Mouse (Mus musculus) megakaryocyte-erythroid progenitor cell, adult 5-6 weeks (primary cell): ENCODE results near the gene Ubash3b. TPM values are rescaled to one million over a fixed set of nuclear protein-coding genes. Genes with fewer than 3 reads are reported as not detected.
A peak's percentile ranks its signal among the peaks of the same experiment; 100 is the strongest.

Experiments used
- ATAC-seq: replicated peaks from 2 replicates; pipeline ENCODE4 v1.8.0; 2016; ENCODE audit warnings: mild to moderate bottlenecking, inconsistent platforms; ENCODE audit not compliant: severe bottlenecking, poor library complexity, low FRiP score, low TSS enrichment
- total RNA-seq, 2 experiments: library from RNA; stranded (forward) in 1 of 2; stranded (reverse) in 1 of 2; fragments of 200-1000, 215-1000 nt in 1 of 2; fragments of >200 nt in 1 of 2; fragmentation: Nextera tagmentation in 1 of 2; gene quantifications; 2 replicates each; pipeline ENCODE4 v1.2.3; 2014 to 2017

Ubash3b gene
- total RNA-seq, 2 experiments from 2014 or later, result 4.0 to 5.6 TPM

GRCm38 (mm10) chr9:41072786-41073185, 88.7 kb downstream of the Ubash3b start:
- peak; percentile 42 for ATAC-seq

GRCm38 (mm10) chr9:41071906-41072511, 89.5 kb downstream of the Ubash3b start:
- ATAC-seq, result no peak

GRCm38 (mm10) chr9:41070761-41071181, 90.7 kb downstream of the Ubash3b start:
- ATAC-seq, result no peak

- ATAC-seq, result peak; percentile 49
These were observed 92.0 kb downstream of the Ubash3b start for GRCm38 (mm10) chr9:41069509-41069908.

- no peak for ATAC-seq
These were observed 100.1 kb downstream of the Ubash3b start for GRCm38 (mm10) chr9:41061446-41061845.

- ATAC-seq, result no peak
These were observed 100.9 kb downstream of the Ubash3b start for GRCm38 (mm10) chr9:41060617-41061016.

GRCm38 (mm10) chr9:41058765-41059535, 102.5 kb downstream of the Ubash3b start:
- peak; percentile 86 for ATAC-seq

GRCm38 (mm10) chr9:41054166-41054565, 107.3 kb downstream of the Ubash3b start:
- no peak for ATAC-seq

GRCm38 (mm10) chr9:41053478-41053877, 108.0 kb downstream of the Ubash3b start:
- ATAC-seq, result no peak

- no peak for ATAC-seq
These were observed 110.2 kb downstream of the Ubash3b start for GRCm38 (mm10) chr9:41051080-41051932.

GRCm38 (mm10) chr9:41050331-41051079, 111.0 kb downstream of the Ubash3b start:
- ATAC-seq, result no peak

GRCm38 (mm10) chr9:41049282-41049681, 112.2 kb downstream of the Ubash3b start:
- no peak for ATAC-seq

GRCm38 (mm10) chr9:41048820-41049219, 112.7 kb downstream of the Ubash3b start:
- no peak for ATAC-seq

- ATAC-seq, result no peak
These were observed 113.3 kb downstream of the Ubash3b start for GRCm38 (mm10) chr9:41048216-41048615.

GRCm38 (mm10) chr9:41047654-41048053, 113.8 kb downstream of the Ubash3b start:
- 0 out of 2 replicates have a peak, but pooled peaks have one; percentile 27 for ATAC-seq

- peak; percentile 53 for ATAC-seq
These were observed 116.9 kb downstream of the Ubash3b start for GRCm38 (mm10) chr9:41044626-41045025.

GRCm38 (mm10) chr9:41043641-41044040, 117.9 kb downstream of the Ubash3b start:
- no peak for ATAC-seq

- ATAC-seq, result no peak
These were observed 120.1 kb downstream of the Ubash3b start for GRCm38 (mm10) chr9:41041404-41041803.

GRCm38 (mm10) chr9:41038150-41038664, 123.3 kb downstream of the Ubash3b start:
- no peak for ATAC-seq
